Mouse (Mus musculus) embryonic facial prominence, embryonic 13.5 days (tissue): ENCODE measurements at regions not wholly inside any gene's neighbourhood (a gene's known extent, or its start where the extent isn't known, plus 50 kb on each side); places are given as distances from the start of the nearest gene placed in this dataset.

ENCODE experiments used
- ATAC-seq: fragments of 200-750 bp; cut with Nextera tagmentation; 2 replicates; pipeline ENCODE4 v1.8.0; 2017; ENCODE audit warnings: low read depth; ENCODE audit not compliant: insufficient number of reproducible peaks, insufficient read depth, low FRiP score, low TSS enrichment
- H3K27ac ChIP-seq: fragments of 300-500 bp; sonication (generic); 2 replicates; pipeline ENCODE4 v1.5.1; 2015; ENCODE audit warnings: moderate library complexity, mild to moderate bottlenecking, inconsistent platforms
- H3K27me3 ChIP-seq: fragments of 300-500 bp; sonication (generic); 2 replicates; pipeline ENCODE4 v1.6.1; 2015; ENCODE audit warnings: mild to moderate bottlenecking, inconsistent platforms
- H3K36me3 ChIP-seq: fragments of 300-500 bp; sonication (generic); 2 replicates; pipeline ENCODE4 v1.6.1; 2015; ENCODE audit warnings: mild to moderate bottlenecking, inconsistent platforms
- H3K4me1 ChIP-seq: fragments of 300-500 bp; sonication (generic); 2 replicates; pipeline ENCODE4 v1.6.1; 2015; ENCODE audit warnings: inconsistent platforms
- H3K4me2 ChIP-seq: fragments of 300-500 bp; sonication (generic); 2 replicates; pipeline ENCODE4 v1.6.1; 2015; ENCODE audit warnings: moderate library complexity, mild to moderate bottlenecking, inconsistent platforms
- H3K4me3 ChIP-seq: fragments of 300-500 bp; sonication (generic); 2 replicates; pipeline ENCODE4 v1.5.1; 2015; ENCODE audit warnings: mild to moderate bottlenecking, inconsistent platforms
- H3K9ac ChIP-seq: fragments of 300-500 bp; sonication (generic); 2 replicates; pipeline ENCODE4 v1.6.1; 2015; ENCODE audit warnings: mild to moderate bottlenecking, inconsistent platforms
- H3K9me3 ChIP-seq: fragments of 300-500 bp; sonication (generic); 2 replicates; pipeline ENCODE4 v1.6.1; 2016; ENCODE audit warnings: inconsistent platforms
- WGBS: fragments of 180-500 bp; shearing (Covaris S2); methylation state at CpG from one replicate; pipeline ENCODE4 v1.1.7; 2015; ENCODE audit warnings: mixed read lengths; 5-methylcytosine and 5-hydroxymethylcytosine counted together

- Histone ChIP-seq H3K27me3 (no peaks in the 10 kb centered on the region), H3K36me3 (no peaks in the 10 kb centered on the region), H3K4me2 (no peak overlapping the region), H3K27ac (no peak overlapping the region), H3K9me3 (no peaks in the 10 kb centered on the region), H3K4me3 (no peak overlapping the region), H3K4me1 (peaks cover 20% of the 10 kb centered on the region), H3K9ac (no peak overlapping the region)
- 34% methylated on average over 6 of the region's 6 CpGs for WGBS
- no peak for ATAC-seq
Observed at GRCm38 (mm10) chr12:27283964-27284363, 58.4 kb downstream of the Sox11 start.

GRCm38 (mm10) chr12:27261965-27262364, 80.4 kb downstream of the Sox11 start:
- H3K4me2 ChIP-seq: no peak overlapping the region
- H3K4me1 ChIP-seq: no peaks in the 10 kb centered on the region
- H3K9ac ChIP-seq: no peak overlapping the region
- H3K27me3 ChIP-seq: no peaks in the 10 kb centered on the region
- H3K27ac ChIP-seq: no peak overlapping the region
- H3K9me3 ChIP-seq: no peaks in the 10 kb centered on the region
- ATAC-seq: no peak
- H3K4me3 ChIP-seq: no peak overlapping the region
- no peaks in the 10 kb centered on the region for H3K36me3 ChIP-seq

- peak overlapping the region; percentile 62; the same call in 1 of the 2 replicates for H3K27ac ChIP-seq
- peak; percentile 37; the same call in 1 of the 2 replicates for ATAC-seq
- WGBS: 8% methylated on average over 3 of the region's 3 CpGs
Observed at GRCm38 (mm10) chr12:27254125-27254524, 88.2 kb downstream of the Sox11 start.

GRCm38 (mm10) chr12:27251521-27251920, 90.9 kb downstream of the Sox11 start:
- no peaks in the 10 kb centered on the region for H3K9me3 ChIP-seq
- no peaks in the 10 kb centered on the region for H3K36me3 ChIP-seq
- H3K9ac ChIP-seq: no peak overlapping the region
- peaks cover 37% of the 10 kb centered on the region for H3K4me1 ChIP-seq
- H3K27me3 ChIP-seq: no peaks in the 10 kb centered on the region
- WGBS: 76% methylated on average over 5 of the region's 5 CpGs
- H3K4me2 ChIP-seq: no peak overlapping the region
- no peak overlapping the region for H3K27ac ChIP-seq
- no peak overlapping the region for H3K4me3 ChIP-seq
- no peak for ATAC-seq

More at GRCm38 (mm10) chr12:27254125-27254524, 88.2 kb downstream of the Sox11 start:
- Histone ChIP-seq H3K4me2 (no peak overlapping the region; the same call in 1 of the 2 replicates), H3K27me3 (no peaks in the 10 kb centered on the region), H3K36me3 (no peaks in the 10 kb centered on the region), H3K4me3 (no peak overlapping the region), H3K4me1 (peaks cover 19% of the 10 kb centered on the region), H3K9me3 (no peaks in the 10 kb centered on the region), H3K9ac (no peak overlapping the region)

GRCm38 (mm10) chr12:27248545-27248855, 93.9 kb downstream of the Sox11 start:
- peaks cover 20% of the 10 kb centered on the region for H3K4me1 ChIP-seq
- no peaks in the 10 kb centered on the region for H3K36me3 ChIP-seq
- no peak overlapping the region for H3K9ac ChIP-seq
- H3K4me3 ChIP-seq: no peak overlapping the region
- no peak overlapping the region for H3K27ac ChIP-seq
- H3K9me3 ChIP-seq: no peaks in the 10 kb centered on the region
- no peak for ATAC-seq
- no peaks in the 10 kb centered on the region for H3K27me3 ChIP-seq
- 55% methylated on average over 3 of the region's 3 CpGs for WGBS
- H3K4me2 ChIP-seq: no peak overlapping the region

DNA sequence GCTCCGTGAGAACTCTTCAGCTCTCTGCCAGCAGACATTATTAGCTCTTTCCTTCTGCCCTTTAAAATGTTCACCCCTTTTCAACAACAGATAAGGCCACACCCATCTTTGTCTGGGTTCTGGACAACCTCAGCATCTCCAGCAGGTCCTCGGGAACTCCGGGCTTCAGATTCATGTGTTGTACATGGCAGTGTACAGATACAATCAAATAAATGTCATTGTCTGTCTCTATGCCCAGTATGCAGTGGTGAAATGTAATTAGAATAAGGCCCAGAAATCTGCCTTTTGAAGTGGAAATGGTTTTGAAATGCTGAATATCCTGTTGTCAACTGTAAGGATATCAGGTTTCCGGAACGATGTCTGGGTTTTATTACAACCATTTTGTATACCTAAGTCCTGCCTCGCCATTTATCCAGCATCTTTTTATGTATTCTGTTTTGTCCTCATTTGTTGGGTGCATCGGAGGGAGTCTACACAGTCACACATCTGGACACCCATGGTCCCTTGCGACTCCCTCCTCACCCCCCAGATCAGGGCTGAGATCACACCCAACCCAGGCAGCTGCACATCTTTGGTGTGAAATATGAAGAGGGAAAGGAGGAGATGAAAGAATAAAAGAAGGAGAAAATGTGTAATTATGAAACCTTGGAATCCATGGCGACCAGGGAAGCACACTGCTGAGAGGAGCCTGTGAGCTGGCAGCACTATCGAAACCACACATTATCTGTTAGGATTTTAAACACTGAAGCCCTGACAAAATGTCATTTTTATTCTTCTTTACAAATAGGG, 94.4 kb downstream of the Sox11 start:
- Histone ChIP-seq H3K27me3 (no peaks in the 10 kb centered on the region), H3K4me1 (peaks cover 18% of the 10 kb centered on the region), H3K36me3 (no peaks in the 10 kb centered on the region), H3K27ac (peak overlapping the region; percentile 22; the same call in 1 of the 2 replicates), H3K4me3 (no peak overlapping the region), H3K4me2 (peak overlapping the region; percentile 20; the same call in 1 of the 2 replicates), H3K9me3 (no peaks in the 10 kb centered on the region), H3K9ac (no peak overlapping the region)
- ATAC-seq: no peak
- WGBS: 21% methylated on average over 10 of the region's 10 CpGs

DNA sequence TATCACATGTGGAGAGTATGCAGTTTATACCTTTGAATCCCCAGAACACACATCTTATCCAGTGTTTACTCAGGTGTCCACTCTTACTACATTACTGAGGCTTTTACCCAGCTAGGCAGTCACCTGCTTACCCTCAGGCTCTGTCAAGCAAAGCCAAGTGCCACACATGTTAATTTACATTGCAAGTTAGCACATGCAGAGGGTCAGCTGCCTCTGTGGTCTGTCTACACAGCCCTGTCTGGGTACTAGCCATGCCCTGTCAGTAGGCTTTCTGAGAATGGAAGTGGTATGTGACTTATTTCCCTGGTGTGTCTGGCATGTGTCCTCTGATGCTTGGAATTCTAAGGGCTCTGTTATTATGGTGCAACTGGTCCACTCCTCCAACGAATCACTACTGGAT, 106.6 kb downstream of the Sox11 start:
- Histone ChIP-seq H3K27me3 (no peaks in the 10 kb centered on the region), H3K4me1 (no peaks in the 10 kb centered on the region), H3K27ac (no peak overlapping the region), H3K36me3 (no peaks in the 10 kb centered on the region), H3K4me3 (no peak overlapping the region), H3K9ac (no peak overlapping the region), H3K9me3 (no peaks in the 10 kb centered on the region), H3K4me2 (no peak overlapping the region)
- ATAC-seq: no peak
- 68% methylated on average over 1 of the region's 1 CpGs for WGBS

DNA sequence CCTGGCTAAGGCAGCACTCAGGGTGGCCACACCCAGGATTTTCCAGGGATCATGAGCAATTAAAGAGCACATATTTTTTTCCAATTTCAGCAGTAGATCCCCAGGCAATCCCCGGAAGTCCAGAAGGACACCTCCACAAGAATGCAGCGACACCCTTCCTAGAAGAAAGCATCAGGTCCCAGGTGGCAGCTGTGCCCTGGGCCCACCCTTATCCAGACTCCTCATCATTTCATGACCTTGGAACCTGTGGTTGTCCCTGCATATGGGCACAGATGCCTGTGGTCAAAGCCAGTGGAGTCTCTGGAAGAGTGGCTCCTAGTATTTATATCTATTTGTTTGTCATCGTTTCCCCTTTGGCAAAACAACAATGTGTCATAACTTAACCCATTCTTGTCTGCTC, 120.8 kb downstream of the Sox11 start:
- Histone ChIP-seq H3K4me2 (no peak overlapping the region), H3K4me1 (no peaks in the 10 kb centered on the region), H3K9me3 (no peaks in the 10 kb centered on the region; the same call in 1 of the 2 replicates), H3K9ac (no peak overlapping the region), H3K27me3 (no peaks in the 10 kb centered on the region), H3K4me3 (no peak overlapping the region), H3K27ac (no peak overlapping the region), H3K36me3 (no peaks in the 10 kb centered on the region)
- no peak for ATAC-seq
- WGBS: 82% methylated on average over 3 of the region's 3 CpGs

DNA sequence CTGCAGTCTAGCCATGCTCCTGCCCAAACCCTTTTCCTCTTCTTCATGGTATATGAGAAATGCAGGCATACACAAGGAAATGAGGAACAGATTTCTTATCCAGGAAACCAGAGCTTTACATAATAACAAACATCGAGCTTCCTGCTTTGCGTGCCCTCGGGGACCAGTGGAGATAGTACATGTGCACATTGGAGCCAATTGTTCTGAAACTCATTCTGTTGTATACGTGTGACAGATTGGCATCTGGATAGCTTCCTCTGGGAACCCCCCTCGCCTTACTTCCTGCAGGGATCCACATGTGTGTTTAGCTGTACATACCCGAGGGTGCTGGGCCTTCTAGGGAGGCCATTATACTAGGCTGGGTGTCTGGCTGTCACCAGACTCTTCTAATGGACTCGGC, 141.2 kb downstream of the Sox11 start:
- 21% methylated on average over 7 of the region's 7 CpGs for WGBS
- Histone ChIP-seq H3K4me2 (no peak overlapping the region), H3K36me3 (no peaks in the 10 kb centered on the region), H3K27me3 (no peaks in the 10 kb centered on the region), H3K9me3 (no peaks in the 10 kb centered on the region), H3K9ac (no peak overlapping the region), H3K27ac (peak overlapping the region; percentile 51), H3K4me3 (no peak overlapping the region), H3K4me1 (peaks cover 15% of the 10 kb centered on the region)
- no peak for ATAC-seq

DNA sequence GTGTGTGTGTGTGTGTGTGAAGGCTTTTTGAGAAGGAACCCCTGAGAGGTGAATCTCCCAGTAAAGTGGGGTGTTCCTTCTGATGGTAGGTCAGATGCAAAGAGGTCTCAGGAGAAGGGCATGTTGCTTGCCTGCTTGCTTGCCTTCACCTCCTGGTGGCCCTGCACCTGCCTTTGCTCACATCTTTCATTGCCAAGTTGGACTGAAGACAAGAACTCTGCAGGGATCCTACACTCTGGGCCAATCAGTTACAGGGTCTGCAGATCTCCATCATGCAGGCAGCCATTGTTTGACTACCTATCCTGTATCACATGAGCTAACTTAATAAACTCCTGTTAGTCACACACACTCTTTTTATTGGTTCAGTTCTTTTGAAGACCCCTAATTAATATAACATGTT, 148.4 kb downstream of the Sox11 start:
- Histone ChIP-seq H3K4me2 (no peak overlapping the region), H3K4me1 (peaks cover 9% of the 10 kb centered on the region), H3K36me3 (no peaks in the 10 kb centered on the region), H3K27ac (no peak overlapping the region), H3K27me3 (no peaks in the 10 kb centered on the region), H3K9me3 (no peaks in the 10 kb centered on the region), H3K4me3 (no peak overlapping the region), H3K9ac (no peak overlapping the region)
- ATAC-seq: no peak

DNA sequence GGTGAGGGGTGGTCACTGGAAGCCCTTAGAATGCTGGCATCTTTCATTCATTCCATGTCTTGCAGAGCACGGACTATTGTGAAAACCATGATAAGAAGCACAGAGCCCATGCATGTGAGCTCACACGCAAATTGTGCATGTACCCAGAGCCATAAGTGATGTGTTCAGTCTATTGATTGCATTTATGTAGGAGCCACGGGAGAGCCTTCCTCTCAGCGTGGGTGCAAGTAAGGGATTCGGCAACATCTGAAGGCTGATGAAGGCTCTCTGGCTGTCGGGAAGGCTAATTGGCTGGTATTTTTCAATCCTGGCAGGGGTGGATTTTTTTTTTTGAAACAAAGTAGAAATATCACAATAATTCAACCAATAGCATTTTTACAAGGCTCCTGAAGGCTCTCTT, 150.5 kb downstream of the Sox11 start:
- no peaks in the 10 kb centered on the region for H3K27me3 ChIP-seq
- H3K9me3 ChIP-seq: no peaks in the 10 kb centered on the region
- no peak overlapping the region for H3K27ac ChIP-seq
- H3K9ac ChIP-seq: no peak overlapping the region
- no peak for ATAC-seq
- WGBS: 87% methylated on average over 6 of the region's 6 CpGs
- no peaks in the 10 kb centered on the region for H3K36me3 ChIP-seq
- H3K4me3 ChIP-seq: no peak overlapping the region
- H3K4me2 ChIP-seq: no peak overlapping the region
- H3K4me1 ChIP-seq: peaks cover 25% of the 10 kb centered on the region

GRCm38 (mm10) chr12:27187480-27187879, 154.9 kb downstream of the Sox11 start:
- peak overlapping the region; percentile 31 for H3K4me2 ChIP-seq
- WGBS: 21% methylated on average over 3 of the region's 3 CpGs

More at GRCm38 (mm10) chr12:27187480-27187879, 154.9 kb downstream of the Sox11 start:
- H3K9me3 ChIP-seq: no peaks in the 10 kb centered on the region
- no peak overlapping the region for H3K9ac ChIP-seq
- H3K4me3 ChIP-seq: no peak overlapping the region
- H3K36me3 ChIP-seq: no peaks in the 10 kb centered on the region
- no peaks in the 10 kb centered on the region for H3K27me3 ChIP-seq
- H3K27ac ChIP-seq: peak overlapping the region; percentile 77
- ATAC-seq: peak; percentile 76
- H3K4me1 ChIP-seq: peaks cover 51% of the 10 kb centered on the region
